Mouse (Mus musculus) liver, adult 2 months (tissue): ENCODE results near the gene Zfp148.

Experiments
- CTCF ChIP-seq: fragments of 200-500 bp; IDR thresholded peaks from 2 replicates; pipeline ENCODE4 v1.5.1; 2011; ENCODE audit warnings: low read depth, low read length, control low read depth
- POLR2A ChIP-seq: fragments of 200-500 bp; IDR thresholded peaks from 2 replicates; pipeline ENCODE4 v1.6.1; 2011; ENCODE audit warnings: low read length, control low read depth; ENCODE audit not compliant: insufficient read depth; ENCODE audit errors: extremely low read depth

GRCm38 (mm10) chr16:33405487-33405886, 24.9 kb downstream of the Zfp148 start:
- TF ChIP-seq CTCF (no peak), POLR2A (no peak)
